Mouse (Mus musculus): ENCODE data around the gene Dpep1. TPM values are rescaled to one million over a fixed set of nuclear protein-coding genes. Genes with fewer than 3 reads are reported as not detected.

Gene Dpep1
- polyA plus RNA-seq, 1 experiment from 2014 or later, result 98.1 TPM

GRCm38 (mm10) chr8:123242107-123242923 lies 56.3 kb downstream of the Dpep1 start:
- no peak overlapping the region for H3K4me3 ChIP-seq (ENCODE audit: low read depth, low read length)
- H3K27ac ChIP-seq (ENCODE audit: low read length), result no peak overlapping the region
- H3K9ac ChIP-seq (replicated peaks; ENCODE audit: low read depth), result no peak overlapping the region
- no peaks in the 10 kb centered on the region for H3K9me3 ChIP-seq (ENCODE audit: low read length)
- no peaks in the 10 kb centered on the region for H3K27me3 ChIP-seq (replicated peaks; ENCODE audit: insufficient read depth, low read length)
- H3K4me2 ChIP-seq (replicated peaks; ENCODE audit: low read depth, low read length), result no peak overlapping the region
- DNase-seq (ENCODE audit: low spot score) (no peak), ATAC-seq (no peak)
- TF ChIP-seq EP300 (IDR thresholded peaks at IDR 0.05), result no peak
- 77% methylated on average over 7 of the region's 7 CpGs for WGBS
- peaks cover 25% of the 10 kb centered on the region for H3K36me3 ChIP-seq (ENCODE audit: insufficient read depth, low read length)
- no peaks in the 10 kb centered on the region for H3K4me1 ChIP-seq (ENCODE audit: insufficient read depth, low read depth, low read length)

- DNase-seq (ENCODE audit: low spot score) (no peak), ATAC-seq (no peak)
- Histone ChIP-seq H3K4me3 (ENCODE audit: low read depth, low read length) (no peak overlapping the region), H3K27ac (ENCODE audit: low read length) (no peak overlapping the region), H3K36me3 (ENCODE audit: insufficient read depth, low read length) (peaks cover 33% of the 10 kb centered on the region), H3K4me2 (replicated peaks; ENCODE audit: low read depth, low read length) (no peak overlapping the region), H3K9me3 (ENCODE audit: low read length) (no peaks in the 10 kb centered on the region), H3K9ac (replicated peaks; ENCODE audit: low read depth) (no peak overlapping the region), H3K27me3 (replicated peaks; ENCODE audit: insufficient read depth, low read length) (no peaks in the 10 kb centered on the region), H3K4me1 (ENCODE audit: insufficient read depth, low read depth, low read length) (no peaks in the 10 kb centered on the region)
- TF ChIP-seq EP300 (IDR thresholded peaks at IDR 0.05) (no peak), CTCF (IDR thresholded peaks at IDR 0.05) (no peak; the same call in 1 of the 2 replicates)
- WGBS, result 67% methylated on average over 11 of the region's 11 CpGs
These were observed 57.0 kb downstream of the Dpep1 start for GRCm38 (mm10) chr8:123243053-123243452.

- WGBS, result 95% methylated on average over 4 of the region's 4 CpGs
- H3K9ac ChIP-seq (replicated peaks; ENCODE audit: low read depth), result no peak overlapping the region
- no peak overlapping the region for H3K4me3 ChIP-seq (ENCODE audit: low read depth, low read length)
- no peaks in the 10 kb centered on the region for H3K4me1 ChIP-seq (ENCODE audit: insufficient read depth, low read depth, low read length)
- no peak for DNase-seq (ENCODE audit: low spot score)
- no peak overlapping the region for H3K4me2 ChIP-seq (replicated peaks; ENCODE audit: low read depth, low read length)
- no peaks in the 10 kb centered on the region for H3K27me3 ChIP-seq (replicated peaks; ENCODE audit: insufficient read depth, low read length)
- ATAC-seq, result no peak
- H3K36me3 ChIP-seq (ENCODE audit: insufficient read depth, low read length), result peaks cover 45% of the 10 kb centered on the region
- TF ChIP-seq EP300 (IDR thresholded peaks at IDR 0.05) (no peak), CTCF (IDR thresholded peaks at IDR 0.05) (no peak)
- no peak overlapping the region for H3K27ac ChIP-seq (ENCODE audit: low read length)
- H3K9me3 ChIP-seq (ENCODE audit: low read length), result no peaks in the 10 kb centered on the region
These were observed 58.3 kb downstream of the Dpep1 start for GRCm38 (mm10) chr8:123244382-123244781.

GRCm38 (mm10) chr8:123245543-123245942 lies 59.5 kb downstream of the Dpep1 start:
- Histone ChIP-seq H3K4me3 (ENCODE audit: low read depth, low read length) (no peak overlapping the region), H3K4me1 (ENCODE audit: insufficient read depth, low read depth, low read length) (no peaks in the 10 kb centered on the region), H3K9me3 (ENCODE audit: low read length) (no peaks in the 10 kb centered on the region), H3K36me3 (ENCODE audit: insufficient read depth, low read length) (peaks cover 45% of the 10 kb centered on the region), H3K27ac (ENCODE audit: low read length) (no peak overlapping the region), H3K27me3 (replicated peaks; ENCODE audit: insufficient read depth, low read length) (no peaks in the 10 kb centered on the region), H3K9ac (replicated peaks; ENCODE audit: low read depth) (no peak overlapping the region), H3K4me2 (replicated peaks; ENCODE audit: low read depth, low read length) (no peak overlapping the region)
- no peak for TF ChIP-seq EP300 (IDR thresholded peaks at IDR 0.05)
- TF ChIP-seq CTCF (IDR thresholded peaks at IDR 0.05), result no peak
- DNase-seq (ENCODE audit: low spot score) (no peak), ATAC-seq (no peak)
- WGBS, result 84% methylated on average over 12 of the region's 12 CpGs

GRCm38 (mm10) chr8:123247748-123248147 lies 61.7 kb downstream of the Dpep1 start:
- H3K4me1 ChIP-seq (ENCODE audit: insufficient read depth, low read depth, low read length), result peaks cover under 1% of the 10 kb centered on the region; the same call in 1 of the 2 replicates
- H3K4me2 ChIP-seq (replicated peaks; ENCODE audit: low read depth, low read length), result no peak overlapping the region
- WGBS, result 96% methylated on average over 6 of the region's 6 CpGs
- H3K9me3 ChIP-seq (ENCODE audit: low read length), result no peaks in the 10 kb centered on the region
- no peak overlapping the region for H3K9ac ChIP-seq (replicated peaks; ENCODE audit: low read depth)
- DNase-seq (ENCODE audit: low spot score) (no peak), ATAC-seq (no peak)
- no peaks in the 10 kb centered on the region for H3K27me3 ChIP-seq (replicated peaks; ENCODE audit: insufficient read depth, low read length)
- H3K36me3 ChIP-seq (ENCODE audit: insufficient read depth, low read length), result peaks cover 45% of the 10 kb centered on the region
- no peak overlapping the region for H3K27ac ChIP-seq (ENCODE audit: low read length)
- TF ChIP-seq EP300 (IDR thresholded peaks at IDR 0.05), result no peak
- no peak for TF ChIP-seq CTCF (IDR thresholded peaks at IDR 0.05)
- H3K4me3 ChIP-seq (ENCODE audit: low read depth, low read length), result no peak overlapping the region

GRCm38 (mm10) chr8:123248596-123248995 lies 62.6 kb downstream of the Dpep1 start:
- Histone ChIP-seq H3K9ac (replicated peaks; ENCODE audit: low read depth) (no peak overlapping the region), H3K4me2 (replicated peaks; ENCODE audit: low read depth, low read length) (no peak overlapping the region), H3K27me3 (replicated peaks; ENCODE audit: insufficient read depth, low read length) (no peaks in the 10 kb centered on the region), H3K36me3 (ENCODE audit: insufficient read depth, low read length) (peaks cover 45% of the 10 kb centered on the region), H3K9me3 (ENCODE audit: low read length) (no peaks in the 10 kb centered on the region), H3K27ac (ENCODE audit: low read length) (no peak overlapping the region), H3K4me3 (ENCODE audit: low read depth, low read length) (no peak overlapping the region), H3K4me1 (ENCODE audit: insufficient read depth, low read depth, low read length) (peaks cover 4% of the 10 kb centered on the region; the same call in 1 of the 2 replicates)
- ATAC-seq, result no peak
- DNase-seq (ENCODE audit: low spot score), result peak; percentile 13
- 92% methylated on average over 8 of the region's 8 CpGs for WGBS
- no peak for TF ChIP-seq EP300 (IDR thresholded peaks at IDR 0.05)

All from lung, postnatal 0 days (tissue).